Mouse (Mus musculus) cerebellum, adult 2 months (tissue): ENCODE measurements around the gene Eif3g. TPM values are rescaled to one million over a fixed set of nuclear protein-coding genes. Genes with fewer than 3 reads are reported as not detected.
A peak's percentile ranks its signal among the peaks of the same experiment; 100 is the strongest.

Source experiments
- DNase-seq, 2 experiments: peaks; one replicate each; pipeline ENCODE4 v3.0.0; 2021
- H3K27ac ChIP-seq: fragments of 200-500 bp; 2 replicates; pipeline ENCODE4 v1.5.1; 2012; ENCODE audit warnings: low read length, control low read depth, inconsistent platforms; ENCODE audit not compliant: insufficient read depth
- H3K27me3 ChIP-seq: fragments of 200-500 bp; 2 replicates; pipeline ENCODE4 v1.6.1; 2012; ENCODE audit warnings: inconsistent platforms, mild to moderate bottlenecking, low read length, moderate library complexity; ENCODE audit not compliant: control insufficient read depth, insufficient read depth
- H3K4me1 ChIP-seq: fragments of 200-500 bp; 2 replicates; pipeline ENCODE4 v1.6.1; 2011; ENCODE audit warnings: low read length; ENCODE audit not compliant: control insufficient read depth, insufficient read depth
- H3K4me3 ChIP-seq: fragments of 200-500 bp; replicated peaks from 2 replicates; pipeline ENCODE3; 2011; ENCODE audit warnings: mild to moderate bottlenecking, low read depth, low read length, control low read depth; ENCODE audit not compliant: insufficient read depth
- CTCF ChIP-seq: fragments of 200-500 bp; IDR thresholded peaks from 2 replicates; pipeline ENCODE4 v1.5.1; 2011; ENCODE audit warnings: low read depth, mild to moderate bottlenecking, control low read depth, low read length, moderate library complexity, borderline replicate concordance; ENCODE audit not compliant: insufficient read depth
- POLR2A ChIP-seq: fragments of 200-500 bp; IDR thresholded peaks from 2 replicates; pipeline ENCODE4 v1.6.1; 2011; ENCODE audit warnings: low read length, control low read depth, borderline replicate concordance; ENCODE audit not compliant: insufficient read depth
- whole genome bisulfite sequencing: fragments of 180-500 bp; shearing (Covaris S2); methylation state at CpG from one replicate; pipeline ENCODE4 v1.1.7; 2018; 5-methylcytosine and 5-hydroxymethylcytosine counted together
- polyA plus RNA-seq: library from polyadenylated mRNA; depleted of rRNA; stranded (reverse); fragments of >200 nt; gene quantifications from 2 replicates; pipeline ENCODE4 v1.2.3, GENCODE M21; 2012

Gene Eif3g
- polyA plus RNA-seq, 1 experiment: 129 TPM

DNA sequence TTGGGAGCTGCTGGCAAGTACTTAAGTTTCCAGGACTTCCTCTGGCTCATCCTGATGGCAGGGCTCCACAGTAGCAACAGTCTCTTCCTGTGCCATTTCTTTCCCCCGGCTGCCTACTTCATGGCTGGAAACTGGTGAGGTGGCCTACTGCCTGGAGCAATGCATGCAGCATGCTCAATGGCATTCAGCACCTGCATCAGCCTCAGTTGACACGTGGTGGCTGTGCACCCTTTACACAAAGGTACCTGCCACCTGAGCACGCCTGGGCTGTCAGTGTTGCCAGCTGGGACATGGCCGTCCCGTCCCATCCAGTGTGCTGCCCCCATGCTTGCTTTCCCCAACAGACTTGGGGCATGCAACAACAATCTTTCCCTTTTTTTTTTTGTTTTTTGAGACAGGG, 5.4 kb downstream of the Eif3g start:
- no peak overlapping the region for H3K4me3 ChIP-seq
- peaks cover 8% of the 10 kb centered on the region for H3K4me1 ChIP-seq
- DNase-seq: no peak
- TF ChIP-seq POLR2A: no peak
- no peak for TF ChIP-seq CTCF
- H3K27ac ChIP-seq: no peak overlapping the region
- H3K27me3 ChIP-seq: no peaks in the 10 kb centered on the region
- WGBS: 50% methylated on average over 5 of the region's 5 CpGs

DNA sequence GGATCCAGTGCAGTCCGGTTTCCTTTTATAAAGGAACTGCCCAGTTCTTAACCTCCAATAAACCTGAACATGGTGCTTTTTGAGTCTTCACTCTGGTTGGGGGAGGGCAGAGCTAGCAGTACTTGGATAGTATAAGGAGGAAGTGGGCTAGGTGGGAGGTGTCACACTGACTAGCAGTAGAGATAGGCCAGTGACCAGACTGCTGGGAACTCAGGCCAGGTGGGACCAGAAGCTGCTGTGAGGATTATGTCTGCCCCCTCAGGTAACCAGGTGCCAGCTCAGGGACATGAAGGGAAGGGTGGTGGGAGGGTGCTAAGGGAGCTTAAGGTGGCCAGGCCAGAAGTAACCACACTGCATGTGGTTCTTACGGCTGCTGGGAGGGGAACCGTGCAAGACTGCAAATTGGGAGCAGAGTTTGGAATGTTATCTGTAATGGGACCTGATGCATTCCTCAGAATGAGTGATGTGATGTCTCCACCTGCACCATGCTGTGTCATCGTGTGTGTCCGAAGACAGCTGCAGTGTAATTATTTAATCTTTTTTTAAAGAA, 6.2 kb downstream of the Eif3g start:
- Histone ChIP-seq H3K4me1 (peaks cover 3% of the 10 kb centered on the region), H3K4me3 (no peak overlapping the region), H3K27ac (no peak overlapping the region), H3K27me3 (no peaks in the 10 kb centered on the region)
- WGBS: 62% methylated on average over 5 of the region's 5 CpGs
- DNase-seq: no peak
- no peak for TF ChIP-seq POLR2A
- no peak for TF ChIP-seq CTCF

DNA sequence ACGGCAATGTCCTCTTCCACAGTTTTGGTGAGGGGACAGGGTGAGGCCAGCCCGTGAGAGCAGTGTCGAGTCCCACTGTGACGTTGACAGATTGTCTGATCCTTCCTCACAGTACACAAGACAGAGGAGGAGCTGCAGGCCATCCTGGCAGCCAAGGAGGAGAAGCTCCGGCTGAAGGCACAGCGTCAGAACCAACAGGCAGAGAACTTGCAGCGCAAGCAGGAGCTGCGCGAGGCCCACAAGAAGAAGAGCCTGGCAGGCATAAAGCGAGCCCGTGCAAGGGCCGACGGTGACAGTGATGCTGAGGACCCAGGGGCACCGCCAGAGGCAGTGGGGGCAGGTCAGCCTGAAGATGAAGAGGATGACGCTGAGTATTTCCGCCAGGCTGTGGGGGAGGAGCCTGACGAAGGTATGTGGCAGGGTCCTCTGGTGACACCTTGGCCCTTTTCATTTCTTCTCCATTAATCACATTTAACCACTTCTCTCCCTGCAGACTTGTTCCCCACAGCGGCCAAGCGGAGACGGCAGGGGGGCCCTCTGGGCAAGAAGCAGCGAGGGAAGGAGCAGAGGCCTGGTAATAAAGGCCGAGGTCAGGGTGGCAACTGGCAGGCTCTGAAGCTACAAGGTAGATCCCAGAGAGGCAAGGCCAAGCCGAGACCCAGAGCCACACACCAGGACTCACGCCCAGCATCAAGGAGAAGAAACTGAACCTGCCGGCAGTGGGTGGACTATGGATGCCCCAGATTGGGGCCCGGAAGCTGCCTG, 6.9 kb downstream of the Eif3g start:
- Histone ChIP-seq H3K4me1 (no peaks in the 10 kb centered on the region), H3K27ac (no peak overlapping the region), H3K27me3 (no peaks in the 10 kb centered on the region), H3K4me3 (no peak overlapping the region)
- TF ChIP-seq POLR2A (no peak), CTCF (no peak)
- WGBS: 72% methylated on average over 26 of the region's 26 CpGs
- DNase-seq: no peak

DNA sequence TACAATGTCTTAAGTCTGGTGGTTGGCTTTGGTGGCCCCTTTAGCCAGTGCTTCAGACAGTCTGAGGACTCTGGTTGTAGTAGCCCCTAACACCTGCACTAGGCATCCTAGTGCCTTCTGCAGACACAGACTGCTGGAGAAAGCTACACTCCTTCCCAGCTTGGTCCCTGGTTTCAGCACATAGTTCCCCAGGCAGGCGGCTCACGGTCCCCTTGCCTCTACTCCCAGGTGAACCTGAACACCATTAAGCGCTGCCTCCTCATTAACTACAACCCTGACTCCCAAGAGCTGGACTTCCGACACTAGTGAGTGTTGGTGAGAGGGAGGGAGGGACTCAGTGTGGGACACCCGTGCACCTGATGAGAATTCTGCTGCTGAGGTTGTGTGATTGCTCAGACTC, 8.0 kb downstream of the Eif3g start:
- TF ChIP-seq POLR2A (no peak), CTCF (no peak)
- no peaks in the 10 kb centered on the region for H3K4me1 ChIP-seq
- H3K27me3 ChIP-seq: no peaks in the 10 kb centered on the region
- no peak overlapping the region for H3K27ac ChIP-seq
- no peak overlapping the region for H3K4me3 ChIP-seq
- DNase-seq: no peak
- WGBS: 90% methylated on average over 5 of the region's 5 CpGs

DNA sequence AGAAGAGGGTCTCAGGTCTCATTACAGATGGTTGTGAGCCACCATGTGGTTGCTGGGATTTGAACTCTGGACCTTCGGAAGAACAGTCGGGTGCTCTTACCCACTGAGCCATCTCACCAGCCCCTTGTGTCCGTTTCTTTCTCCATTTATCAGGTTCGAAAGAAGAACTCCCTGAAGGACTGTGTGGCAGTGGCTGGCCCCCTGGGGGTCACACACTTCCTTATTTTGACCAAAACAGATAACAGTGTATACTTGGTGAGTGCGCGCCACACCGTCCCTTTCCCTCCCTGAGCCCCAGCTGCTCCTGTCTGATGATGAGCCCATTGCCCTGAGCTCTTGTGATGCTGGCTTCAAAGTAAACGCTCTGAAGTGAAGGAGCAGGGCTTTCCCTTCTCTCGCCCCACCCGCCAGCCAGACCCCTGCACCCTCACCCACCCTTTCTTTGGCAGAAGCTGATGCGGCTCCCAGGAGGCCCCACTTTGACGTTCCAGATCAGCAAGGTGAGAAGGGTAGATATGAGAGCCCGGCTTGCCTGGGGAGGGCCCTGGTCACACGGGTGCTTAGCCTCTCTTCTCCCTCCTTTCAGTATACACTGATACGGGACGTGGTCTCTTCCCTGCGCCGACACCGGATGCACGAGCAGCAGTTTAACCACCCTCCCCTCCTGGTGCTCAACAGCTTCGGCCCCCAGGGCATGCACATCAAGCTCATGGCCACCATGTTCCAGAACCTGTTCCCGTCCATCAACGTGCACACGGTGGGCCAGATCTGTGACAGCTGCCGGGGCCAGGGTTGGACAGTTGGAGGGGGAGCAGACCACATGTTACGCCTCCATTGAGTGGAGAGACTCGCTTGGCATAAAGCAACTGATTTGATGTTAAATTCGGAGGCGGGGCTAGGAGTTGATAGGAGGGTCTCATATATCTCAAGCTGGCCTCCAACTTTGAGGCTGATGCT, 9.0 kb downstream of the Eif3g start:
- DNase-seq: no peak
- H3K27ac ChIP-seq: no peak overlapping the region
- H3K4me3 ChIP-seq: no peak overlapping the region
- no peak for TF ChIP-seq POLR2A
- no peak for TF ChIP-seq CTCF
- WGBS: 74% methylated on average over 29 of the region's 29 CpGs
- no peaks in the 10 kb centered on the region for H3K4me1 ChIP-seq
- H3K27me3 ChIP-seq: no peaks in the 10 kb centered on the region

DNA sequence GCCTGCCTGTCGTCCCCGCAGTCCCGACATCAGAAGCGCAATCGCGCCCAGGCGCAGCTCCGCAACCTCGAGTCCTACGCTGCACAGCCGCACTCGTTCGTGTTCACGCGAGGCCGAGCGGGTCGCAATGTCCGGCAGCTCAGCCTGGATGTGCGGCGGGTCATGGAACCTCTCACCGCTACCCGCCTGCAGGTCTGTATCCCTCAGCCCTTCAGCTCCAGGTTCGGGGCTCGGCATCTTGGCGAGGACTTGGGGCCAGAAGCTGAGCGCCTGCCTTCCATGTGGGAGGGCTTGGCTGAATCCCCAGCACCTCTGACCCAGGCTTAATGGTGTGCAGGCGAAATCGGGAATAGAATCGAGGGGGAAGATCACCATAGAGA, 10.0 kb downstream of the Eif3g start:
- WGBS: under 1% methylated on average over 29 of the region's 30 CpGs
- no peaks in the 10 kb centered on the region for H3K27me3 ChIP-seq
- peak overlapping the region; percentile 70 for H3K4me3 ChIP-seq
- no peak for TF ChIP-seq CTCF
- TF ChIP-seq POLR2A: no peak
- H3K27ac ChIP-seq: no peak overlapping the region
- no peak for DNase-seq
- H3K4me1 ChIP-seq: no peaks in the 10 kb centered on the region

DNA sequence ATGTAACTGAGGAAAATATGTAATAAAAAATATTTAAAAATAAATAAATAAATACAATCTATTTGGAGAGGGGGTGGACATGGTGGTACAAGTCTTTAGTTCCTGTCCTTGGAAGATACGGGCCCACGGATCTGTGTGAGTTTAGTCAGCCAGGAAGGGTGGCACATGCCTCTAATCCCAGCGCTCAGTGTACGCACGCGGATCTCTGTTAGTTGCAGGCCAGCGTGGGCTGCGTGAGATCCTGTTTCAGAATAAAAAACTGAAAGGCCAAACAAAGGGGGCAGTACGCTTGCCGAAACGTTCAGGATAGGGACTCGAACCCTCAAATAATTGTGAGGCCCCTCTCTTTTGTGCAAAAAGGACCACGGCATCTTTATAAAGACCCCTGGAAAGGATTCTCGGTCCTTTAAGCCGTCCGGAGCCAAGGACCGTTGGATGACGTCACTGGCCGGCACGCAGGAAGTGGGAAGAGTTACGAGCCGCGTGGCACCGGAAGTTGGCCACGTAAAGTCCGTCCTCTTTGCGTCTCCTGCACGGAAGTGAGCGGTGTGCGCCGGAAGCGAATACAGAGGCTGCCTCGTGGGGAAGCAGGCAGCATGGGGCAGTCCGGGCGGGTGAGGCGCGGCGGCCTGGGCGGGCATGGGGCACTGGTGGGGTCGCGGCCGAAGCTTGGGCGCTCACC, 10.6 kb downstream of the Eif3g start, which contains the start of gene Ppan:
Ppan (plus strand) TSS at position 472 of the 682 bp plus-strand sequence.
- TF ChIP-seq POLR2A (peak; percentile 79), CTCF (no peak)
- Histone ChIP-seq H3K27ac (peak within 1 kb of the TSS; percentile 85), H3K4me3 (peak within 1 kb of the TSS; percentile 70), H3K4me1 (no peaks in the 10 kb centered on the region), H3K27me3 (no peaks in the 10 kb centered on the region)
- DNase-seq: peak; percentile 96 to 97
- under 1% methylated on average over 34 of the region's 43 CpGs for WGBS
